Mouse (Mus musculus) kidney, adult 2 months (tissue): Measurements from ENCODE around the gene Ccdc126.

Source experiments
- CTCF ChIP-seq: fragments of 200-500 bp; conservative IDR thresholded peaks from 2 replicates; pipeline ENCODE4 v1.5.1; 2011; ENCODE audit warnings: low read depth, mild to moderate bottlenecking, control low read depth, low read length, moderate library complexity, mixed read lengths; ENCODE audit not compliant: insufficient read depth, insufficient read length
- POLR2A ChIP-seq: fragments of 200-500 bp; IDR thresholded peaks from one replicate; pipeline ENCODE4 v1.6.1; 2011; ENCODE audit warnings: low read depth, low read length, control low read depth

- TF ChIP-seq CTCF: no peak
- no peak for TF ChIP-seq POLR2A
Observed at GRCm38 (mm10) chr6:49349826-49350225, 30.8 kb downstream of the Ccdc126 start.
